Mouse (Mus musculus): ENCODE measurements around the gene Atg4c. TPM values are rescaled to one million over a fixed set of nuclear protein-coding genes. Genes with fewer than 3 reads are reported as not detected.

Gene Atg4c
- 27.6 and 29.1 TPM in 2 replicates for polyA plus RNA-seq (2012; rRNA removed)

GRCm38 (mm10) chr4:99193810-99194582, at the start of gene Atg4c:
Atg4c (plus strand) TSS chr4:99193934.
- DNase-seq (ENCODE audit: extremely low spot score in 1 of 2, low spot score in 1 of 2): peak; percentile 70 to 84

- no peak for DNase-seq (ENCODE audit: extremely low spot score in 1 of 2, low spot score in 1 of 2)
Observed at GRCm38 (mm10) chr4:99151434-99151833, 42.3 kb upstream of the Atg4c start.

GRCm38 (mm10) chr4:99151885-99152558, 41.7 kb upstream of the Atg4c start:
- DNase-seq (ENCODE audit: extremely low spot score in 1 of 2, low spot score in 1 of 2): no peak

GRCm38 (mm10) chr4:99156641-99157307, 37.0 kb upstream of the Atg4c start:
- no peak for DNase-seq (ENCODE audit: extremely low spot score in 1 of 2, low spot score in 1 of 2)

GRCm38 (mm10) chr4:99158495-99158894, 35.2 kb upstream of the Atg4c start:
- DNase-seq (ENCODE audit: extremely low spot score in 1 of 2, low spot score in 1 of 2): no peak

- no peak for DNase-seq (ENCODE audit: extremely low spot score in 1 of 2, low spot score in 1 of 2)
Observed at GRCm38 (mm10) chr4:99160414-99160813, 33.3 kb upstream of the Atg4c start.

- no peak for DNase-seq (ENCODE audit: extremely low spot score in 1 of 2, low spot score in 1 of 2)
Observed at GRCm38 (mm10) chr4:99160899-99161298, 32.8 kb upstream of the Atg4c start.

- DNase-seq (ENCODE audit: extremely low spot score in 1 of 2, low spot score in 1 of 2): peak in 1 of 2 experiments; percentile 41
Observed at GRCm38 (mm10) chr4:99161457-99161971, 32.2 kb upstream of the Atg4c start.

- DNase-seq (ENCODE audit: extremely low spot score in 1 of 2, low spot score in 1 of 2): no peak
Observed at GRCm38 (mm10) chr4:99163001-99163400, 30.7 kb upstream of the Atg4c start.

GRCm38 (mm10) chr4:99163547-99163946, 30.2 kb upstream of the Atg4c start:
- no peak for DNase-seq (ENCODE audit: extremely low spot score in 1 of 2, low spot score in 1 of 2)

GRCm38 (mm10) chr4:99168869-99169268, 24.9 kb upstream of the Atg4c start:
- no peak for DNase-seq (ENCODE audit: extremely low spot score in 1 of 2, low spot score in 1 of 2)

GRCm38 (mm10) chr4:99174265-99174664, 19.5 kb upstream of the Atg4c start:
- DNase-seq (ENCODE audit: extremely low spot score in 1 of 2, low spot score in 1 of 2): no peak

- no peak for DNase-seq (ENCODE audit: extremely low spot score in 1 of 2, low spot score in 1 of 2)
Observed at GRCm38 (mm10) chr4:99176841-99177240, 16.9 kb upstream of the Atg4c start.

- DNase-seq (ENCODE audit: extremely low spot score in 1 of 2, low spot score in 1 of 2): no peak
Observed at GRCm38 (mm10) chr4:99177255-99177654, 16.5 kb upstream of the Atg4c start.

- no peak for DNase-seq (ENCODE audit: extremely low spot score in 1 of 2, low spot score in 1 of 2)
Observed at GRCm38 (mm10) chr4:99178851-99179250, 14.9 kb upstream of the Atg4c start.

- DNase-seq (ENCODE audit: extremely low spot score in 1 of 2, low spot score in 1 of 2): no peak
Observed at GRCm38 (mm10) chr4:99179446-99180120, 14.2 kb upstream of the Atg4c start.

GRCm38 (mm10) chr4:99180921-99181320, 12.8 kb upstream of the Atg4c start:
- DNase-seq (ENCODE audit: extremely low spot score in 1 of 2, low spot score in 1 of 2): no peak

- DNase-seq (ENCODE audit: extremely low spot score in 1 of 2, low spot score in 1 of 2): peak in 1 of 2 experiments; percentile 42
Observed at GRCm38 (mm10) chr4:99181739-99182419, 11.9 kb upstream of the Atg4c start.

- peak in 1 of 2 experiments; percentile 75 for DNase-seq (ENCODE audit: extremely low spot score in 1 of 2, low spot score in 1 of 2)
Observed at GRCm38 (mm10) chr4:99182660-99183431, 10.9 kb upstream of the Atg4c start.

Measured in frontal cortex, adult 2 months (tissue).